Mouse (Mus musculus): Measurements from ENCODE around the gene Kctd18. TPM values are rescaled to one million over a fixed set of nuclear protein-coding genes. Genes with fewer than 3 reads are reported as not detected.

The Kctd18 gene
- 29.3 TPM for polyA plus RNA-seq (2014; fragmentation: Illumina TruSeq; extraction: RNeasy Lipid Tissue Mini Kit (QIAGEN cat#74804); ENCODE audit: low read depth, low replicate concordance)

GRCm38 (mm10) chr1:58018856-58019255 lies at the start of gene Kctd18:
TSS of gene Kctd18 (minus strand) at chr1:58018956.

DNA sequence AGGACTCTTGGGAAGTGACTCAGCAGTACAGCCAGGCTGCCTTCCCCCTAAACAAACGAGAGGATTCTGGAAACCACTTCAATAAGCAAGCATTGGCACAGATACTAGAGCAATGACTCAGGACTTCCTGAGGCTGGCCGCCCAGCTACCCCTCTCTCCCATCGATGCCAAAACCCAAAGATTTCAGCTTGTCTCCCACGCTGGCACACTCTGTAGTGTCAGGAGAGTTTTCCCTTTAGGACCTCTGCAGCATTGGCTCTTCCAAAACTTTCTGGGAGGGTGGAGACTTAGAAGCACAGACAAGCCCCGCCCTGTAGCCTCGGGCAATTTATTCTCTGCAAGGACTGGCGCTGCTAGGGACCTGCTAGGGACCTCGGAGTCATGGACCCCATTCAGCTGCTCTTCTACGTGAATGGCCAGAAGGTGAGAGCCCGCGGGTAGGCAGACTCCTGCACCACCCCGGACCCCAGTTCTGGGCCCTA lies 10.9 kb upstream of the Kctd18 start, which contains the start of gene Aox1:
Gene Aox1 (plus strand): TSS at position 296 of the 482 bp plus-strand sequence.

DNA sequence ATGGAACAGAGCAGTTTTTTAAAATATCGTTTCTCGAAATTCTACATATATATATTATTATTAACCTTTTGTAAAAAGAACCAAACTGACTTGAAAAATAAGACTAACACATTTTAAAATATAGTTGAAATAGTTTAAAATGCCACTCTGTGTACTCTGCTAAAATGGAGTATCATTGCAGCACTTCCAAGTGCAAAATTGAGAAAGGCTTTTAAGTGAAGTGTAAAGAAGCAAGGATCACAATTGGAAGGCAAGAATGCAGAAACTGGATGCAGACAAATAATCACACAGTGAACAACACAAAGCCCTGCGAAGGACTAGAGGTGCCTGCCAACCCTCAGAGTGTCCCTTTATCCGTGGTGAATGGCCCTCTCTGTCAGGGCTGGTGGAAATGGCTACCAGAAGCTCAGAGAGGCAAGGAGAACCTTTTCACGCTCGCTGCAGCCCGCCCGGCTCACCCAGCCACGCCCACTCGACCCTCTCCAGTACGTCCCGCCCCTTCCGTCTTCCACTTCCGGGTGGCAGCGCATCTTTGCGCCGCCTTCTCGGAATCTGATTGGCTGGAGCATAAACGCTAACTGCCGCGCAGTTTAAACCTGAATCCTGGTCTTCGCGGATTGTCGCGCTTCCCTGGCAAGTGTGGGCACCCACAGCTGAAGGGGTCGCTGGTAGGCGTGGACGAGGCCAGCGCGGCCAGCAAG lies 23.2 kb downstream of the Kctd18 start, which contains the start of gene Sgo2a:
Gene Sgo2a (plus strand): TSS at position 540 of the 701 bp plus-strand sequence.

Other genes with a start within 250 kb of the Kctd18 start
- 81.0 TPM for gene Spats2l, start 244.8 kb downstream of the Kctd18 start, polyA plus RNA-seq (2014; fragmentation: Illumina TruSeq; extraction: RNeasy Lipid Tissue Mini Kit (QIAGEN cat#74804); ENCODE audit: low read depth, low replicate concordance)
- 12.8 TPM for gene Sgo2a, start 23.0 kb downstream of the Kctd18 start, polyA plus RNA-seq (2014; fragmentation: Illumina TruSeq; extraction: RNeasy Lipid Tissue Mini Kit (QIAGEN cat#74804); ENCODE audit: low read depth, low replicate concordance)
- 2.3 TPM for gene Aox1, start 11.0 kb upstream of the Kctd18 start, polyA plus RNA-seq (2014; fragmentation: Illumina TruSeq; extraction: RNeasy Lipid Tissue Mini Kit (QIAGEN cat#74804); ENCODE audit: low read depth, low replicate concordance)
- 0.32 TPM for gene Aox3, start 94.2 kb upstream of the Kctd18 start, polyA plus RNA-seq (2014; fragmentation: Illumina TruSeq; extraction: RNeasy Lipid Tissue Mini Kit (QIAGEN cat#74804); ENCODE audit: low read depth, low replicate concordance)
- gene Aox4, start 191.4 kb upstream of the Kctd18 start, polyA plus RNA-seq (2014; fragmentation: Illumina TruSeq; extraction: RNeasy Lipid Tissue Mini Kit (QIAGEN cat#74804); ENCODE audit: low read depth, low replicate concordance): not detected

All from sigmoid colon, adult 10 weeks (tissue).